Mouse (Mus musculus): ENCODE measurements around the gene Bckdhb. TPM values are rescaled to one million over a fixed set of nuclear protein-coding genes. Genes with fewer than 3 reads are reported as not detected.

Bckdhb gene
- total RNA-seq, 2 experiments from 2014 or later, result 57.4 to 75.0 TPM

GRCm38 (mm10) chr9:84096484-84097015 lies 171.6 kb downstream of the Bckdhb start:
- no peak for DNase-seq (ENCODE audit: low spot score in 2 of 2)

- no peak for DNase-seq (ENCODE audit: low spot score in 2 of 2)
Measured at GRCm38 (mm10) chr9:84103344-84103743, 178.4 kb downstream of the Bckdhb start.

DNA sequence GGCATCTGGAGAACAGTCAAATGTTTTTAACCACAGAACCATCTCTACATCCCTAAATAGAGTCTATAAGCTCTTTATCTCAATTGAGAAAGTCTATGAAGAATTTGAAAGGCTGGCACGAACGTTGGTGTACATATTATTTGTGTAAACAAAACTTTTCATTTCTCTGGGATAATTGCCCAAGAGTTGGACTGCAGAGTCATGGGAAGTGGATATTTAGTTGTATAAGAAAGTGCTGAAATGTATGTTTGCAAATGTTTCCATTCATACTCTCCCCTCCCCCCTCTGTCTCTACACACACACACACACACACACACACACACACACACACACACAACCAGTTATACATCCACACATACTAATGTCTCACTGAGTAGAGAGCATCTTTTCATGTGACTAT lies 181.5 kb downstream of the Bckdhb start:
- no peak for DNase-seq (ENCODE audit: low spot score in 2 of 2)

- no peak for DNase-seq (ENCODE audit: low spot score in 2 of 2)
Measured at GRCm38 (mm10) chr9:84107045-84107813, 182.3 kb downstream of the Bckdhb start.

GRCm38 (mm10) chr9:84108534-84108933 lies 183.6 kb downstream of the Bckdhb start:
- no peak for DNase-seq (ENCODE audit: low spot score in 2 of 2)

GRCm38 (mm10) chr9:84109777-84110478 lies 185.0 kb downstream of the Bckdhb start:
- no peak for DNase-seq (ENCODE audit: low spot score in 2 of 2)

DNA sequence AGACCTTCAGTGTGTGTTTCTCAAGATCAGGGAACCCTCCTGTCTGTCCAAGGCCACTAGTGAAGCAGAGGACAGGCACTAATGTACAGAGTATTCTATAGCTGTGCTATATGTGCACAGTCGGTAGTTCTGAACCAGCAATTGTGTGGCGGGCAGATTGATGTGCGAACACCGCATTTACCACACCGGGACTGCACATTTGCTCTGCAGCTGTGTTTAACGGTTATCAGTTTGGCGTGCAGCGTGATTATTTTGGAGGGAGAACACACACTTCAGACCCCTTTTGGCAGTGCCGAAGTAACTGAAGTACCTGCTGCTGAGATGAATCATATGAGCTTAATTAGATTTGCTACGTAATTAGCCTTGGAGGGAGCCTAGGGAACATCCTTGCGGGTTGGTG lies 185.7 kb downstream of the Bckdhb start:
- no peak for DNase-seq (ENCODE audit: low spot score in 2 of 2)

DNA sequence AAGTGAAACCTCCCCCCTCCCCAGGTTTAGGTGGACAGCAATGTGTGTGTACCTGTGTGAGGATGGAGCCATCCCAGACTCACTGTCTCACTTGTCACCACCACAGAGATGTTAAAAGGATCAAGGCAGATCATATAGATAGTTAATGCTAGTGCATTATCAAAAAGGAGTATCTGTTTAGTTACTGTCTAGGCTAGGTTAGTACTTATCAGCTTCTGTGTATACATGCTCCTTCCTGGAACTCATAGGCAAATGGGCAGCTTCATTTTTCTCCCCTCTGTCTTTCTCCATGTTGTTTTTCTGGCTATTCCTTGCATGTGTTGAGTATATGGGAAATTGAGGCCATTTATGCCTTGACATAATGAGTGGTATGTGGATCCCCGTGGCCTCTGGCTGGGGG lies 187.4 kb downstream of the Bckdhb start:
- no peak for DNase-seq (ENCODE audit: low spot score in 2 of 2)

DNA sequence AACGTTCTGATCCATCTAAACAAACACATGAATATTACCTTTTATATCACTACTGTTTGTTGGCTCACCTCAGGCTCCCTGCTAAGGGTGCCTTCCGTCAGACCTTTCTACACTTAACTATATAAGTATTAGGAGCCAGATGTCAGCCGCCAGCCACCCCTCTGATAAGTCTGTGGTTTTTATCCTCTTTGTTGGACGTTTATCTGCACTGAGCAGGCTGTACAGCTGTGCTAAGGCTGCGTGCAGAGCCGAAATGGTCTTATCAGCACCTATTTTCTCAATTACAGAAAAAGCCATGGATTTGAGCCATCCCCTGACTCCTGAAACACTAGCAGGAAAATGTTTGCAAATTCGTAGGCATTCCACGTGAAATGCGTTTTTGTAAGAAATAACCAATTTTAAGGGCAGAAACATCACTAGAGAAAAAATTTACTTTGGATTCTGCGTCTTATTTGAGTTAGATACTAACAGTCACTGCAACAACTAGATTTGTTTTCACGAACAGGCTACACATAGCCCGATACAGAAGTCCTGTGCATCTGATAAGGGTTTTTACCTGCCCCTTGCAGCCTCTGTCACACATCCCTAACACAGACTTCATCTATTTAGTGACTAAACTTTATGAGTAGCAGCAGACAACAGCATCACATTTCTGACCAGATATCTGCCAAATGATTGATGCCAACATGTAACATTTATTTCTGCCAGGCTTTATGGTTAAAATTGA lies 188.1 kb downstream of the Bckdhb start:
- DNase-seq (ENCODE audit: low spot score in 2 of 2), result no peak

DNA sequence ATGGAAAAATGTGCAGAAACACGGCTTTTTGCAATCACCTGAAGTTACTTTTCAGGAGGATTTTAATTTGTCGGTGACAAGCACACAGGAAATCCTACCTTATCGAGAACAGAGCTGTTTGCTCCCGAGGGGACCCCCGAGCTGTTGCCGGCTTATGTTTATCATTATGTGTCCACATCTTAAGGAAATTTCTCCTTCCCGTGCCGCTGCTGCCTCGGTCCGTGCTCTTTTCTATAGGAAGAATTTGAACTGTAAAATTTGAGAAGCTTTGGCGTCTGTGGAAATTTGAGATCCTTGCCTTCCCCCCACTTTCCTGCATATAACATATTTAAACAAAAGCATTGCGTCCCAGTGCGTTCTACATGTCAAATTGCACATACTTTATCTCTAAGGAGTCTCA lies 189.3 kb downstream of the Bckdhb start:
- no peak for DNase-seq (ENCODE audit: low spot score in 2 of 2)

DNA sequence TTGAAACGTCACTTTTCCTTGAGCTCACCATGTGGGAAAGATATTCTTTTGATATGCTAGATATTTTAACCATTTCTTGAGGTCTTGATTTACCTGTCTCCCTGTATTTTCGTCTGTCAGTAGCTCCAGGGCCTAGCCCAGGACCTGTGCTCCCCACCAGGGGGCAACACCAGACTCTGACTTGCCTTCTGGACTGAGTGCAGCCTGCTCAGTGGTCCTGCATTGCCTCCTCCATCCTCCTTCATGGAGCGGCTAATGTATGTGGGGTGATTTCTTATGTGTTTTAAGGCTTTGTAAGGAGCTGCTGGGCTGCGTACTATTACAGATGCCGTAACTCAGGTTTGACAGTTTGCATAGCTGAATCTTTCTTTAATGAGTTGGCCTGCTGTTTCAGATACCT lies 192.4 kb downstream of the Bckdhb start:
- no peak for DNase-seq (ENCODE audit: low spot score in 2 of 2)

DNA sequence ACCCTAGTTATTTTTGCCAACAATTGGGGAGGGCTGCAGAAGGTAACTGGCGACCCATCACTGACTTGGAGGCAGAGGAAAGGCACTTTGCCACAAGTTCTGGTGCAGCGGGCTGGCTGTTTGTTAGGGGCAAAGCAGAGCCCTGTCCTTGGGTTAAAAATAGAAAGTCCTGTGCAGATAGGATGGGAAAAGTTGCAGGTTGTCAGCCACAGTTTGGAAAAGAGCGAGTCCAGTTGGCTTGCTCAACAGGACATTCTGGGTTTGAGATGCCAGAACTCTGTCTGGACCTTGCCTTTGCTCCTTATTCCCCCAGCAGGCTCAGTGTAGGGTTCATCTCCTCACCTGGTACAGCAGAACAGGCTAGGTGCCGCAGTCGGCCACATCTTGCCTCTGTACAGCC lies 200.1 kb downstream of the Bckdhb start:
- no peak for DNase-seq (ENCODE audit: low spot score in 2 of 2)

- no peak for DNase-seq (ENCODE audit: low spot score in 2 of 2)
Measured at GRCm38 (mm10) chr9:84130338-84130737, 205.4 kb downstream of the Bckdhb start.

- DNase-seq (ENCODE audit: low spot score in 2 of 2), result no peak
Measured at GRCm38 (mm10) chr9:84135062-84135461, 210.1 kb downstream of the Bckdhb start.

- DNase-seq (ENCODE audit: low spot score in 2 of 2), result no peak
Measured at GRCm38 (mm10) chr9:84137192-84137591, 212.2 kb downstream of the Bckdhb start.

DNA sequence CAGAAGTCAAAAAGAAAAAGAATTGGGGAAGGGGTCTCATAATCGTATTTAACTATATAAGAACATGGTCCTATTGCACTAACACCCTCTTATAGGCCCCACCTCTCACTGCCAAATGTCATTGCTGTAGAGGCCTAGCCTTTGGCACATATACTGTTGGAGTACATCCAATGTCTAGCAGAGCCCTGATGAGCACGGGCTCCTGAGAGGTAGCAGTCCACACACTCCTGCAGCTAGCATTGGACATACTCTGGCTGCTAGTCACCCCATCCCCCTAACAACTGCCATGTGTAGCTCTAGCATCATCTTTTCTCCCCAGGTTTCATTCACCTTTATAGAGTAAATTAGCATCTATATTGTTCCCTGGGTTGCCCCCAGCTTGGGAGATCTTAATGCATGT lies 223.2 kb downstream of the Bckdhb start:
- DNase-seq (ENCODE audit: low spot score in 2 of 2), result no peak

Other genes starting within 250 kb of the Bckdhb start
- 1 to 10 TPM; 4.4 to 4.8 TPM for gene Elovl4, start 118.9 kb upstream of the Bckdhb start, total RNA-seq (2021)
- gene Ttk, start 90.5 kb upstream of the Bckdhb start, total RNA-seq (2021), result 10 to 100 TPM; 13.3 to 13.5 TPM